Mouse (Mus musculus) layer of hippocampus, adult 8-10 months (tissue): ENCODE measurements at regions not wholly inside any gene's neighbourhood (a gene's known extent, or its start where the extent isn't known, plus 50 kb on each side); places are given as distances from the start of the nearest gene placed in this dataset.

Experiments
- DNase-seq, 2 experiments: peaks; one replicate each; pipeline ENCODE4 v3.0.0; 2022; ENCODE audit warnings: low spot score in 2 of 2

GRCm38 (mm10) chr13:69279647-69280046 is 253.9 kb upstream of the Nsun2 start:
- no peak for DNase-seq

- DNase-seq = peak; percentile 55 to 58
These were observed 239.1 kb upstream of the Nsun2 start for GRCm38 (mm10) chr13:69294483-69294882.

DNA sequence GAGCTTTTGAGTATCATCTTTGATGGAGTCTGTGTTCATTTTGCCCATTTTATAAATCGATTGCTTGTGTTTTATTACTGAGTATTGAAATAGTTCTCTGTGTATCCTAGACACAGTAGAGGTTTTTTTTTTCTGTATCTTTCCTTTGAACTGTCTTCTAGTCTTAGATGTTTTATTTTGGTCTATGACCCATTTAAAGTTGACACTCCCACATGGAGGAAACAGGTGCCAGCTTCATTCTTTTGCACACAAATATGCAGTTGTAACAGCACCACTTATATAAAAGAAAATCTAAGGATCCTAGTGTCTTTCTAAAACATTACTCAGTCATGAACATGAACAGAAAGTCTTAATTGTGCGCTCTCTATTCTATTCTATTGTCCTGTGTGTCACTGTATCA is 230.2 kb upstream of the Nsun2 start:
- DNase-seq = no peak

GRCm38 (mm10) chr13:69330412-69331000 is 203.0 kb upstream of the Nsun2 start:
- peak; percentile 12 to 15 for DNase-seq

DNA sequence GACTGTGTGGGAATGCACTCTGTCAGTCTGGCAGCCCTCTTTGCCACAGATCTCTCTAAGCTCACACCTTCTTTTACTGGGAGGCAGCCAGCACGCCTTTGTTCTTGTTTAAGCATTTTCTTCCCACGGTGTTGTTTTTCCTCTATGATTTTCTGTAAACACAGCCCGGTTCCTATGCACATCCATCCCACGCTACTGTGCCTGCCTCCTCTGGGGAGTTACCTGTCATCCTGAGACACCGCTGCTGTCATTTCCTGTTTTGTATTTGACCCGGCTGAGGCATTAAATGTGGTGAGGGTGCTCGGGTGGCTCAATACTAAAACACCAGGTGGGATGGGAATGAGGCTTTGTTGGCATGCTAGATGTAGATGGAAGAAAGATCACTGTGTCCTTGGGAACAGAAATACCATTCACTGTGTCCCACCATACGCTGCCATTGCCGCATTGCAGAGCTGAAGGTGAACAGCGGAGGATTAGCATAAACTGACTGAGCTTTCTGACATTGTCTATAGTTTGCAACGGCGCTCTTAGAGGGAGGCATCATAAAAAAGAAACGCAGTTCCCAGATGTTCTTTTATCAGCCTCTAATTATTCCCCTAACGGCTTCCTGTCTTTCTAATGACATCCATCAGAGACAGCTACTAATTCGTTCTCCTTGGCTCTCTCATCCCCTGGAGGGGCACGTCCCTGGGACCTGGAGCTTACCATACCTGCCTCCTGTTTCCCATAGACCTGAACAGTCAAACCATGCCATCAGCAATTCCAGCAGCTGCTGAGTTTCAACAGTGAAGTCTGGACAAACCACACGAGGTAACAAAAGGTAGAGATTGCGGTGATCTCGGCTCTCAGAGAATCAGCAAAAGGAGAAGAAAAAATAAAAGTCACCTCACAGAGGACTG is 201.8 kb upstream of the Nsun2 start:
- peak in 1 of 2 experiments; percentile 11 for DNase-seq

- DNase-seq = no peak
These were observed 189.7 kb upstream of the Nsun2 start for GRCm38 (mm10) chr13:69343806-69344205.

- peak in 1 of 2 experiments; percentile 4 for DNase-seq
These were observed 176.1 kb upstream of the Nsun2 start for GRCm38 (mm10) chr13:69357435-69357834.

DNA sequence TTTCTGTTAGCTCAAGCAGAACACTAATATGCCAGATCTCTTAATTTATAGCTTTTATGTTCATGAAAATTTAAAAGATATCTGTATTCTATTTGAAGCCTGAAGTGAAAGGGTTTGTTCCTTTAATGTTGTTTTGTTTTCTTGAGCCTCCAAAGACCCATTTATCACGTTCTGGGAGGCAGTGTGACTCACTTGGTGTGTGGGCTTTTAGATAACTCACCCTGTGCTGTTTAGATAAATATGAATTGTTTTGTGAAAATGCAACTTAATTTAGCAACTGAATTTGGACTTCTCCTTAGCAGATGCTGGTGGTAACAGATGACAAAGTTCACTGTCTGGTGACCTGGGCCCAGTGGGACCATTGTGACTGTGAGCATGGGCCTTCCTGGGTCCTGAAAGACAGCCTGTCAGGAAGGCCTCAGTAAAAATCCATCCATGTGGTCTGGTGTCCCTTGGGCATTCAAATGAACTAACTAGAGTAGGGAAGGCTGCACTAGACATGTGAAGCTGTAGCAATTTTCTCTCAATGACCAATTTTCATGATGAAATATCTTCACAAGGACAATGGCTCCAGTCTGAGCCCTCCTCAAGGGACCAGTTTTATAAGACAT is 167.6 kb upstream of the Nsun2 start:
- no peak for DNase-seq

GRCm38 (mm10) chr13:69373101-69373815 is 160.3 kb upstream of the Nsun2 start:
- no peak for DNase-seq

- no peak for DNase-seq
These were observed 159.8 kb upstream of the Nsun2 start for GRCm38 (mm10) chr13:69373816-69374142.

- no peak for DNase-seq
These were observed 153.1 kb upstream of the Nsun2 start for GRCm38 (mm10) chr13:69380403-69380802.

GRCm38 (mm10) chr13:69384767-69385166 is 148.8 kb upstream of the Nsun2 start:
- no peak for DNase-seq

DNA sequence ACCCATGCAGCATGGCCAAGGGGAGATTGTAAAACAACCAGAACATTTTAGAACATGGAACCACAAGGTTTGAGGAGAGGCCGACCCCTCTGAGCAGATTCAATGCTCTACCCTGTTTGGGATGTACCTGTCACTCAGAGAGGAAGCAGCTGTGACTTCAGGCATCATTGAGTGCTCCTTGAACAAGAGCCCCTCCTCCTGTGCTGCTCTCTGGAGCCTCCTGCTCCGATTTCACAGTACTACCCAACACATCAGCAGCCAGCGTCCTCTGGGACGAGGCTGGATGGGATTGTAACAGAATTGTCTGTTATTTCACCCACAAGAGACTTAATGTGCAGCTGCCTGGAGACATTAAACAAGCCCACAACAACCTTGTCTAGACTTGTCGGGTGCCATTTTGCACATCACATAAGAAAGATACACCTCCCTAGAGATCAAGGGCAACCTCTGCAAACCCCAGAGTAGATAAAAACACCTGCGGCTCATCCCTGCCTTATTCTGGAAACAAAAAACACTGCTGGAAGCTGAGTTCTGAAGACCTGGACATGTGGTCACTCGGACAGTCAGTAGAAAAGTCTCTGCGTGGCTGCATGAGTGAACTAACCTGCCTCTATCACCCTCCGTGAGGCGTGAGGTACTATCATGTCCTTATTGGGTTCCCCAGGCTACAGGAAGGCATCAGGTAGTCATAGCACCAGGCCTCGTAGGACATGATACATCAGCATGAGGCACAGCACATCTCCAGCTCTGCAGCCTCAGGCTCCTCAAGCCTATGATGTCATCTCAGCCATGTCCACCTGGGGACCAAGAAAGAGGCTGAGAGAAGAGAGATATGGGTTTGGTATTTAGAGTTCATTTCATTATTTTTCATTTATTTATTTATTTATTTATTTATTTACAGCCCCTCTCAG is 140.4 kb upstream of the Nsun2 start:
- no peak for DNase-seq

DNA sequence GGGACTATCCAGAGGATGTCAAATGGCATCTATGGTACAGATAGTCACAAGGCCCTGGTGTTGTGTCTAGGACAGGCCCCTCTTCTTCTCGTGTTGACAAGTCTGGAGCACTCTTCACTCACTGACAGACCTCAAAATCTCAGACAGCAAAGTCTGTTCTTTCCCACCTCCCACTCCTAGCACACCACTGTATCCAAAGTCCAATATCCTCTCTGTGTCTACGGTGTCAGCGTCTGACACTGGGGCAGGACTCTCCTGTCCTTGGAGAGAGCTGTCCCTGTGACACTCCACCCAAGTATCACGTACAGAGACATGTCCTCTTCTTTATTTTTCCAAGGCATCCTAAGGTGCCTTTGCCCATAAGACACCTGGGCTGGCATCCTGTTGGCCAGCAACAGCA is 139.0 kb upstream of the Nsun2 start:
- DNase-seq = no peak

GRCm38 (mm10) chr13:69410359-69410758 is 123.2 kb upstream of the Nsun2 start:
- DNase-seq = no peak

DNA sequence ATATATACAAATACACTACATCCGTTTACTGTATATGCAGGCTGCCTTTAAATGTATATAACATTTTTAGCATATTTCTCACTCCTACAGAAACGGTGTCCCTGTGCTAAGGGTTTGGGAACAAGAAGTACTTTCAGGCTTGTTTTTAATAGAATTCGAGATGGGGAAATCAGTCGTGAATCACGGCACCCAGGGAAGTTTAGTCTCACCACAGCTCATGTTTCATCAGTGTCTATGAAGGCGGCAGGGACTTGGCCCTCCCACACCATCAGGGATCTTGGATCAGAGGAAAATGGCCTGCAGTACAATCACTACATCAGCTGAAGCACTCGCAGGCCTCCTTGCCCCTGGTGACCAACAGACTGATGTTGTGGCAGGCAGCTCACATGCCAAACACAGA is 118.7 kb upstream of the Nsun2 start:
- no peak for DNase-seq

DNA sequence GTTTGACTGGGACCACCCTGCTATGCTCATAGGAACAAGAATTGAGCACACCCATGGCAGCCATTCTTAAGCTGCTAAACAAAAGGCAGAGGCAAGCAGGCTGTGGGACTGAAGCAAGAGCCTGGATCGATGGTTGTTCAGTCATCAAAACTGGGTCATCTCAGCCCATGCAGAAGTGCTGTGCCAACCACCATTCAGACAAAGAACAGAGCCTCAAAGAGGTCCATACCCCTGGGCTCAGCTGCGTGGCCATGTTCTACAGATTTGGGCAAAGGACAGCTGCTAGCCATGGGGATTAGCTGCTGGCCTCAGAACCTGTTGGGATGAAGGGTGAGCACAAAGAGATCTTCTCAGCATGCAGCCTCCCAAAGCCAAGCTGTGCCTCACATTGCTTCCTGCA is 116.8 kb upstream of the Nsun2 start:
- no peak for DNase-seq

DNA sequence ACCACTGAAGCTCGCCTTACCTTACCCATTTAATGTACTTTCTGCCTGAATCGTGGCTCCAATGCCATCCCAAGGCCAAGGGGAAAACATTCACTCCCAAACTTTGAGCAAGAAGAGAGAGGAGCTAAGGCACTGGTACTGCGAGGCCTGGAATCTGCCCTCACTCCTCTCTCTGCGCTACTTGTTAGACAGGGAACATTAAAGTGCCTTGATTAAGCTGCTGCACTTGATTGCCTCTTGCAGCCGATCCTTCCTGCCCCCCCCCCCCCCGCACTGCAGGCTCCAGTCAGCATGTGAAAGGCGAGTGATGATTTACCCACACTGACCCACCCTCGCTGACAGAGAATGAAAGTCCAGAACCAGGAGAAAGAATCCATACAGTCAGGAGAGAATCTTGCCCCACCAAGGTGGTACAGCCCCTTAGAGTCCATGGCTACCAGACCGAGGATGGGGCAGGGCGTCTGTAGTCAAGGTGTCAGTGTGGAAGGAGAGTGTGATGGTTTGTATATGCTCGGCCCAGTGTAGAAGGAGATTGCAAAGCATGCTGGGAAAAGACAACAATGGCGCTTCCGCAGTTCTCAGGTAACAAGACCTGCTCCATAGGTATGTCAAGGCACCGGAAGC is 115.6 kb upstream of the Nsun2 start:
- DNase-seq = no peak

DNA sequence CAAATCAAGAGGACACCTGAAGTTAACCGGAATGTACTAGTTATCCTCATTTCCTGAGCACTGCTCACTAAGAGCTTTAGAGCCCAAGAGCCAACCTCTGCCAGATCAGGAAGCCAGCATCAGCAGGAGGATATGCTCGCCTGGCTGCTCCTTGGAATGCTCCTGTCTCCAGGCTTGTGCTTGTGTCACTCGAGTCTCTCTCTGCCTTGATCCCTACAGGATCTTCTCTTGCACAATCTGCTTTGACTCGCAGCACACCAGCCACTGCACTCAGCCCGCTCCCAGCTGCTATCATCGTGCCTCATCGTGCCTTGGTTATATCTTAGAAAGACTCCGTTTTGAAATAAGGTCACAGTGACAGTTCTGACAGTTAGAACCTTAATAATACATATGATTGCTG is 113.4 kb upstream of the Nsun2 start:
- no peak for DNase-seq

DNA sequence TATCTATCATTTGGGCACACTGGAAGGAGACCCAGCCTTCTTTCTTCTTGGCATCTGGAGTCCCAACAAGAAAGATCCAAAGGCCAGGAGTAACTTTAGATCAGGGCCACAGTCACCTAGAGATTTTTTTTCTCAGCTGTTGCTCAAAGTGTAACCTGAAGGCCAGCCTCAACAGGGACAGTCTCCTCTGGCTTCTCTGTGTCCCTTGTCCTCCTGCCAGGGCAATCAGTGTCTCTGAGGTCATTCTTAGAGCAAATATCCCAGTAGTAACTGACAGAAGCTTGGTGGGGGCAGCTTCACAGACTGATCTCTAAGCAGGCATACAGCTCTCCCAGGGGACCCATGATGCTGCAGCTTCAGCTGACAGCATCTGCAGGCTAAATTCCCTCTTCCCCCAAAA is 111.6 kb upstream of the Nsun2 start:
- no peak for DNase-seq

GRCm38 (mm10) chr13:69426117-69426516 is 107.4 kb upstream of the Nsun2 start:
- DNase-seq = no peak
